Mouse (Mus musculus) layer of hippocampus, adult 2 months (tissue): Measurements from ENCODE around the gene Picalm. TPM values are rescaled to one million over a fixed set of nuclear protein-coding genes. Genes with fewer than 3 reads are reported as not detected.
"Not testable (repeated sequence)": the region's sequence is repeated elsewhere in the genome, so short reads cannot be mapped to it uniquely, and the experiment has no call there.

Experiments used
- DNase-seq, 2 experiments: peaks; one replicate each; pipeline ENCODE4 v3.0.0; 2022; ENCODE audit warnings: low spot score in 2 of 2
- H3K27ac ChIP-seq: fragments of 200-600 bp; 2 replicates; pipeline ENCODE4 v1.8.1; 2022
- H3K4me3 ChIP-seq: fragments of 200-600 bp; 2 replicates; pipeline ENCODE4 v1.8.1; 2022; ENCODE audit warnings: mild to moderate bottlenecking
- CTCF ChIP-seq: fragments of 200-600 bp; conservative IDR thresholded peaks from 2 replicates; pipeline ENCODE4 v1.8.1; 2022; ENCODE audit warnings: antibody characterized with exemption, mild to moderate bottlenecking, moderate library complexity
- total RNA-seq, 2 experiments: library from RNA; stranded (reverse); gene quantifications; 2 replicates each; pipeline ENCODE4 v1.2.3; 2021

Gene Picalm
- total RNA-seq, 2 experiments from 2014 or later = 143 to 151 TPM

DNA sequence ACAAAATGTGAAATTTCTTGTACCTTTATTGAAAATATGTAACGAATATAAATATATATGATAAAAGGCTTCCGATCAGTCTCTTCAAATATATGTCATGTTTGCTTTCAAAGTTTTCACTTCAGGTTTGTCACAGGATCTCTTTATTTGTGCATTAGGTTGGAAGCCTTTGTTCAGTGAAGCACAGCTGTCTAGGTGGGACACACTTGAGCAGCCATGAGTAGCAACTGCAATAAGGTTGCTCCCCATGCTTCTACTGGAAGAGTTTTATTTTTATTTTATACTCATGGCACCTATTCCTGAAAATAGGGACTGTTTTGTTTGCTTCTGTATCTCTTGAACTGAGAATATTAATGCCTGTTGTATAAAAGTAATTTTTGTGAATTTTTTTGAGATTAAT lies 14.3 kb downstream of the Picalm start:
- TF ChIP-seq CTCF = no peak
- no peak overlapping the region for H3K4me3 ChIP-seq
- no peak for DNase-seq

DNA sequence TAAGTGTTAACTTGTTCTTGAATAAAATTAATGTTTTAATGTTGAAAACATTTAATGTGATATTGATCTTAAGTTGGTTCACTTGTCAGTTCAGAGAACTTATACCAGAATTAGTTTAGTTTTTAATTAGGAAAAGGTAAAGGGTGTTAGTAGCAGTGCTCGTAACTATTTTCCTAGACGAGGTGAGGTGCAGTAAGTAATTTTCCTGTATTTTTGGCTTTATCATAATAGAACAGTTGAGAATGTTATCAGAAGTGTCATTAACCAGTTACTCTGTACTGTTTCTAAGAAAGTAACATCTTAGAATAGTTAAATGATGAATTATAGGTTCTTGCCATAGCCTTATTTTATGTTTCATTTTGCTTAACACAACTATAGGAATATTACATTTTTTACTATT lies 15.0 kb downstream of the Picalm start:
- H3K4me3 ChIP-seq = no peak overlapping the region

More for the DNA sequence above, 14.3 kb downstream of the Picalm start:
- H3K27ac ChIP-seq = no peak overlapping the region

DNA sequence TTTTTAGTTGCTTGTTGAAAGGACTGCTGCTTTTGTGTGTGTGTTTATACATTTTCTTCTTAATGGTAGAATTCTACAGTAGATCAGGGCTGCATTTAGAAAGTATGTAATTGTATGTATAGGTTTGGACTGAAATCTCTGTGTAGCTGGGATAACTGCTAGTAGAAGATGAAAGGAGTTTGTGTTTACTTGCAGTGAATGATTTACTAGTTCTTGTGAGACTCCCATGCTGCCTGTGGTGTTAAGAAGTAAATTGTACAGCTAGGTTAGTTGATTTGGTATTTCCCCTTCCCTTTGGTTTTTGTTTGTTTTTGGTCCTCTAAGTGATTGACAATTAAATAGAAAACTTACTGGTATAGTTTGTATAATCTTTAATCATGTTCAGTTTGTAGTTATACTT lies 15.4 kb downstream of the Picalm start:
- Histone ChIP-seq H3K27ac (peak overlapping the region; percentile 28; the same call in 1 of the 2 replicates), H3K4me3 (no peak overlapping the region)
- no peak for TF ChIP-seq CTCF
- no peak for DNase-seq

More for the DNA sequence above, 15.0 kb downstream of the Picalm start:
- H3K27ac ChIP-seq = 0 out of 2 replicates have a peak overlapping the region, but pooled peaks have one; percentile 28
- no peak for DNase-seq
- no peak for TF ChIP-seq CTCF

DNA sequence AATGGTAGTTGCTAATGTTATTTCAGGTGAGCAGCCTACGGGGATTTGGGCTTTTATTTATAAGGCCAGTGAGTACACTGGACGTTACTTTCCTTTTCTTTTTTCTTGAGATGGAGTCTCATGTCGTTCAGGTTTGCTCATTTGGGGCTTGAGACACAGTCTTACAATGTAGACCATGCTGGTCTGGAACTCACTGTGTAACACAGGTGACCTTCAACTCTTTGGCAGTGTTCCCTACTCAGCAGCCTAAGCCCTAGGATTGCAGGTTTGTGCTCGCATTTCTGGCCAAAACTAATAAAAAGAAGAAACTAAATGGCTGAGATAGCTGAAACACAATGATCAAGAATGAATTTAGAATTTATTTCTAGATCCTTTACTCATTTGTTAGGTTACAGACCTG lies 15.9 kb downstream of the Picalm start:
- H3K27ac ChIP-seq = peak overlapping the region; percentile 28; the same call in 1 of the 2 replicates
- no peak for TF ChIP-seq CTCF
- H3K4me3 ChIP-seq = no peak overlapping the region
- no peak for DNase-seq

DNA sequence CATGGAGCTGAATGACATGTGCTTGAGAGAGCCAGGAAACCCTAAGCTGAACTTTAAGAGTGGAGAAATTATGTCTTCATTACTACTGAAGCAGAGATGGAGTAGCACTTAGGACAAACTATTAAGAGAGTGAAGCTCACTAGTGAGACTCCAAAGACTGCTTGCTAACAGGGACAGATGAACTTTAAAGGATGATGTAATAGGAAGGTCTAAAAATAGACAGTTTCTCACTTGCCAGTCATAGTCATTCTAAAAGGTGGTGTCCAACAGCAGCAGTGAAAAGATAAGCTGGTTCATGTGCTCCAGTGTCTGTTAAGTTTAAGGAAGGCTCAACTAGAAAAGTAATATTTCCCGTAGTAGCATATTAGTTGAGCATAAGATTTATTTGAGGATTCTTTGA lies 16.3 kb downstream of the Picalm start:
- DNase-seq = no peak
- Histone ChIP-seq H3K4me3 (no peak overlapping the region), H3K27ac (peak overlapping the region; percentile 28; the same call in 1 of the 2 replicates)
- no peak for TF ChIP-seq CTCF

DNA sequence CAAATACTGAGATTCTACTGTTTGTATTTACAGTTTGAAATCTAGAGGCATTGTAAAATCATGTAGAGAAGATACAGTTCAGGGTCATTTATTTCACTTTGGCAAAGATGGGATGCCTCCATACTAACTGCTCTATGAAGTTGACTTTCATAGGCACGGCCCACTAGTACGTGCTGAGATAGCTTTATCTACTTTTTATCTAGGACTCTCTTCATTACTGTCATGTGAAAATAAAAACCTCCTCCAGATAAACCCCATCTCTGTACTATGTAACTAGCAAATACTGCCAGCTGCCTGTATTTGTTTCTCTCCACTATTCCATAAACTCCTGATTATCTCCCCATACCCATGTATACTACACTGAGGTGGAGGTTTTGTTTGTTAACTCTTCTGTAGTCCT lies 18.0 kb downstream of the Picalm start:
- DNase-seq = no peak
- H3K27ac ChIP-seq = no peak overlapping the region
- no peak for TF ChIP-seq CTCF
- no peak overlapping the region for H3K4me3 ChIP-seq

DNA sequence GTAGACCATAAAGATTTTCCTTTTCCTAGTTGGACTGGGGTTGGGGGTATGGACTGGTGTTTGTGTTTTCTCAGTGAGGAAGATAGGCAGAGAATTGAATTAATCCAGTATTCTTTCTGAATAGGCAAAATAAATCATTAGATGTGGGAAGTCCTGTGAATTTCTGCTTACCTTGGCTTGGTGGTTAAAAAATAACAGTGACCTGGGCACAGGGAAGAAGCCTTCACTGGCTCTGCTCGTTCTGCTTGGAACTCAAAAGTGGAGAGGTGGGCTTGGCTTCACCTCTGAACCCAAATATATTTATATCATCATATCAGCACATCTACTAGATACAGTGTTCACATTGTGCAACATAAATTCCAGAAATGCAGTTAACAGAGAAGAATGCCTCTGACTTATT lies 18.5 kb downstream of the Picalm start:
- TF ChIP-seq CTCF = no peak
- Histone ChIP-seq H3K27ac (no peak overlapping the region), H3K4me3 (no peak overlapping the region)
- no peak for DNase-seq

DNA sequence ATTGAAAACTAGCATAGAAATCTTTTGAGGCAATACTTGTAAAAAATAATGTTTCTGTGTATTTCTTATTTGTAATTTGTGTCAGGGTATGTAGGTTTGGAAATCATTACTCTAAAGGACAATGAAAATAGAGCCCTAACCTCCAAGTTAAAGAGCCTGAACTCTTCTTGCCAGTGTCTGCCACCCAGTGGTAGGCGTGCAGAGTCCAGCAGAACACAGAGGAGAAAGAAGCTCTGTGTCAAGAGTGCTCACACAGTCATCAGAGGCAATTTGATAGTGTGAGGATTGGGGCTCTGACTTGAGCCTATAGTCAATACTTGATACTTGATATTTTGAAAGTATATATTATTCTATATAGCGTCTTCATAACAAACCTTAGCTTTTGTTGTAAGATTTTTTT lies 20.3 kb downstream of the Picalm start:
- Histone ChIP-seq H3K4me3 (no peak overlapping the region), H3K27ac (no peak overlapping the region)
- peak; percentile 88 for TF ChIP-seq CTCF
- peak; percentile 36 to 39 for DNase-seq

DNA sequence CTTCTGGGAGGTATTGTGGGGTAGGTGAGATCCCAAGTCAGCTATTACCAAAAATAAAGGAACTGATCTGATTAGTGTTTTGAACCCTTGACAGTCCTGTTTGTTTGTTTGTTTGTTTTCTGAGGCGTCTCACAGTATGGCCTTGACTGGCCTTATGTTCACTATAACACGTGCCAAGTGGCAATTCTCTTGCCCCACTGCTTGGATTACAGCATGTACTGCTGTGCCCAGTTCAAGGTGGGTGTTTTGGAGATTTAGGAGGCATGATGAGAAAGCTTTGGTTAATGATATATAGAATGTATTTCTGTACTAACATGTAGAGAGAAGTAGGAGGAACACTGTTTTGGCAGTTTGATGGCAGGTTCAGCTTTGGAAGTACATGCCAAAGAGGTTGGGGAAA lies 28.0 kb downstream of the Picalm start:
- TF ChIP-seq CTCF = no peak
- DNase-seq = no peak
- Histone ChIP-seq H3K27ac (no peak overlapping the region), H3K4me3 (no peak overlapping the region)

DNA sequence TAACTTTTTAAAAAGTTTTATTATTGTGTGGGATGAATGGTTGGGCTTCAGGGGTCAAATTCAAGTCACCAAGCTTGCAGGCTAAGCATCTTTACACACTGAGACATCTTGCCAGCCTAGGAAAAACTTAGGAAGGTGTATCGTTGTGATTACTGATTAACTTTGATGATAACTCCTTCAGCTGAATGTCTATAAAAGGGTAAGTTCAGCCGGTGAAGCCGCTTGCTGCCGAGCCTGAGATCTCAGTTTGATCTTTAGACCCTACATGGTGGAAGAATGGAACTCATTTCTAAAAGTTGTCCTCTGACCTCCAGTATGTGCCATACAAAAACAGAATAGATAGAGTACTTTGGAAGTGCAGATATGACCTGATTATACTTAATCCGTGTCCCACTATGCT lies 30.6 kb downstream of the Picalm start:
- Histone ChIP-seq H3K4me3 (no peak overlapping the region), H3K27ac (no peak overlapping the region)
- DNase-seq = no peak
- no peak for TF ChIP-seq CTCF

DNA sequence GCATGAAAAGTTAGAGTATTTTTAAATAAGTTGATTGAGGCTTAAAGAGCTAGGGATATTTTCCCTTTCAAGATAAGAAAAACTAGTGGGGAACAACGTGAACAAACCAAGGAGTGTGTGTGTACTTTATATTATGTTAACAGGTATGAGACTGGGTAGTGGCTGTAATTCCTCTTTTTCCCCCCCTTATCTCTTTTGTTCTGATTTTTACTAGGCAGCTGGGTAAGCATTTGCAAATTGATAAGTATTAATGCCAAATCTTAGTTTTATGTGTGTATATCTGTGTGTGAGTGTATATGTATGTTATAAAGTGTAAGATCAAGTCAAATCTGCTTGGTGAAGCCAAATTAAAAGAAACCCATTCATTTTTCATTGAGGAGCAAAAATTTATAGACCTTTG lies 34.3 kb downstream of the Picalm start:
- no peak for DNase-seq

DNA sequence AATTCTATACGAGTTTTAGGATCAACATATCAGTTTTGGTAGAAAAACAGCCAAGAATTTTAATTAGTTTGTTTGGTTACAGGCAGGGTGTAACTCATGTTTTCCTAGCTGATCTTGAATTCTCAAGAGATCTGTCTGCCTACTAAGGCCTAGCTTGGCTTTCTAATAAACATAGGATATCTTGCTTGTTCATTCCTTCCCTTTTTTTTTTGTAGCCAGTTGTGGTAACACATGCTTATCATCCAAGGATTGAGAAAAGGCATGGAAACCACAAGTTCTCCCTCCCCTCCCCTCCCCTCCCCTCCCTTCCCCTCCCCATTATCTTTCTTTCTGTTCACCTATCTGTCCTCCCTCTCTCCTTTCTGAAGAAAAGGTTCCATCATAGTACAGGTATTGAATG lies 36.0 kb downstream of the Picalm start:
- TF ChIP-seq CTCF = no peak
- no peak overlapping the region for H3K4me3 ChIP-seq

More for the DNA sequence above, 34.3 kb downstream of the Picalm start:
- no peak overlapping the region for H3K27ac ChIP-seq
- no peak overlapping the region for H3K4me3 ChIP-seq
- TF ChIP-seq CTCF = no peak

DNA sequence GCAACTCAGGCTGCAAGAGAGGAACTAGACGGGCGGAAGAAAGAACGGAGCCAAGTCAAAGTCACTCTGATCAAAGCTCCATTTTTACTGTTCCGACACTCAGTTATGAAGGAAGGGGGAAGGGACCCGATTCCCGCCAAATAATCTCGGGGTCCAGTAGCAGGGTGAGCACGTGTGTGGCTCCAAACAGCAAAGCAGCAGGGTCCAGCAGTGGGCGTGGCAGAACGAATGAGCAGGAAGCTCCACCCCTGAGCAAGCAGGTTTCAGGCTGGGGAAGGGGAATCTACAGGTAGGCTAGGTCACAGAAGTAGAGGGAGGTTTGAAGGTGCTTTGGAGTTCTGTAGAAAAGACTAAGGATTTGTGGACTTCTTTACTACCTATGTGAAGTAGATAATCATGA lies 37.8 kb downstream of the Picalm start:
- not testable (repeated sequence) for H3K27ac ChIP-seq, H3K4me3 ChIP-seq, DNase-seq

More for the DNA sequence above, 36.0 kb downstream of the Picalm start:
- DNase-seq = no peak
- no peak overlapping the region for H3K27ac ChIP-seq

DNA sequence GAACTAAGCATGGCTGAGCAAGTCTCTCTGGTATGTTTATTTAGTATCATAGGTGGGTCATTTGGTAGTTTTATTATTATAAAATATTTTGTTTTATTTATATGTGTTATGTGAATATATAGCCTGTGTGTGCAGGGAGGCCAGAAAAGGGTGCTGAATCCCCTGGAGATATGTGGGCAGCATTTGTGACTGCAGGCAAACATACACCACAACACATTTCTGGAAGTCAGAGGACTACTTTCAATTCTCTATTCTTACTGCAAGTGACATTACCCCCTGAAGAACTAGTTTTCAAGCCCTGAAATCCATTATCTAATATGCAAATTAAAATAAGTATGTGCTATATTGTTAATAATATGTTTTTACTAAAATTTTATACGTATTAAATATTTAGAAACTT lies 43.8 kb downstream of the Picalm start:
- DNase-seq = no peak
- no peak overlapping the region for H3K27ac ChIP-seq
- H3K4me3 ChIP-seq = no peak overlapping the region
- TF ChIP-seq CTCF = no peak

DNA sequence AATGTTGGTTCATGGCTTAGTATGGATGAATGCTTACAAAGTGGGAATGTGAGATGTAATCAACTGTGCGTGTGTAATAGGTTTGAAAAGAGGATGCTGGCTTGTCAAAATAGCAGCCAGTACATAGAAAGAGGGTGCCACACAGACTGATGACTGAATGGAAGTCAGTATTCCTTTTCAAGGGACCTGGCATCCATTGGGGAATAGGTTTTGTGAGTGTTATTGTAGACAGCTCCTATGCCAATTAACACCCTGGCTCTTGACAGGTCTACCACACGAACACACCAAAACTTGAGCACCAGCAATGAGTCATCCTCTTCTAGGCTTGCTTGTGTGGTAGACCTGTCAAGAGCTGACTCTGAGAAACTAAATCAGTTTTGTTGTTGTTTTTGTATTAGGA lies 45.6 kb downstream of the Picalm start:
- DNase-seq = no peak

More for the DNA sequence above, 45.6 kb downstream of the Picalm start:
- TF ChIP-seq CTCF = no peak
- Histone ChIP-seq H3K27ac (no peak overlapping the region), H3K4me3 (no peak overlapping the region)
